Mouse (Mus musculus): Measurements from ENCODE around the gene Lrrc46.

- no peak for TF ChIP-seq CTCF (IDR thresholded peaks at IDR 0.05; ENCODE audit: insufficient read depth, low read length)
- TF ChIP-seq POLR2A (IDR thresholded peaks at IDR 0.05; ENCODE audit: borderline replicate concordance, extremely low read depth, low read depth, low read length), result no peak
Measured at GRCm38 (mm10) chr11:97038881-97039280, 2.3 kb downstream of the Lrrc46 start.
